Mouse (Mus musculus): Measurements from ENCODE around the gene Rbmx2. TPM values are rescaled to one million over a fixed set of nuclear protein-coding genes. Genes with fewer than 3 reads are reported as not detected.

Rbmx2 gene
- 13.4 and 15.4 TPM in 2 replicates for polyA plus RNA-seq (2021; fragmentation: Nextera tagmentation)
- long read RNA-seq, experiment 1, partial matches to known transcripts = 10 of 12 reads
- long read RNA-seq, experiment 1, other reads (novel, unspliced or antisense) = 2 of 12 reads
- long read RNA-seq, experiment 2, partial matches to known transcripts = 2 of 4 reads
- long read RNA-seq, experiment 2, other reads (novel, unspliced or antisense) = 0 of 4 reads

GRCm38 (mm10) chrX:48694864-48695371 is at the start of gene Rbmx2:
Gene Rbmx2 (plus strand): TSS chrX:48695004.

DNA sequence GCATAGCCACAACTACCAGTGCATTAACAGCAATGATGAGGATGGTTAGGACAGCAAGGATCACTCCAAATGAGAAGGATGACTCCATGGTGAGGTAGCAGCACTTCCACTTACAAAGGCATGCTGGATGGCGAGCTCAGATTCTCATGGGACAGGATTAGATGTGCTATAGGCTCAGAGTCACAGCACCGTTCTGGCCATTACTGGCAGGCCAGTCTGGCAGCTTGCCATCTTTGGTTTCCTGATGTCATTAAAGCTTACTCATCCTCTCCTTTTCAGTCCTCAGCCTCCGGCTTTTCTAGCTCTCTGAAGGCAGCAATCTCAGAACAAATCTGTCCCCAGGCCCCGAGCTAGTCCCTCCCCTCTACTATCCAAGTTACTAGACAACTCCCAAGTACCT is 20.6 kb upstream of the Rbmx2 start, which contains the start of gene Gpr119:
Gene Gpr119, minus strand, starts transcription at position 308 of the 400 bp plus-strand sequence.

Other genes starting within 250 kb of the Rbmx2 start
- gene Elf4, start 231.9 kb upstream of the Rbmx2 start, polyA plus RNA-seq (2021; fragmentation: Nextera tagmentation) = 0.34 and 0.63 TPM in 2 replicates
- 24.7 and 24.8 TPM in 2 replicates for gene Aifm1, start 181.4 kb upstream of the Rbmx2 start, polyA plus RNA-seq (2021; fragmentation: Nextera tagmentation)
- 45.0 and 50.8 TPM in 2 replicates for gene Rab33a, start 175.7 kb upstream of the Rbmx2 start, polyA plus RNA-seq (2021; fragmentation: Nextera tagmentation)
- gene Zfp280c, start 100.5 kb upstream of the Rbmx2 start, polyA plus RNA-seq (2021; fragmentation: Nextera tagmentation) = 3.6 and 3.8 TPM in 2 replicates
- 84.9 and 86.5 TPM in 2 replicates for gene Slc25a14, start 71.6 kb upstream of the Rbmx2 start, polyA plus RNA-seq (2021; fragmentation: Nextera tagmentation)
- not detected in 2 replicates for gene Gpr119, start 20.5 kb upstream of the Rbmx2 start, polyA plus RNA-seq (2021; fragmentation: Nextera tagmentation)
- not detected in 2 replicates for gene Gm595, start 182.7 kb downstream of the Rbmx2 start, polyA plus RNA-seq (2021; fragmentation: Nextera tagmentation)